Mouse (Mus musculus) urinary bladder, postnatal 14 days (tissue): ENCODE measurements around the gene Pcnx.

Experiments
- DNase-seq: peaks from one replicate; pipeline ENCODE4 v3.0.0; 2021; ENCODE audit warnings: low spot score

Pcnx gene

DNA sequence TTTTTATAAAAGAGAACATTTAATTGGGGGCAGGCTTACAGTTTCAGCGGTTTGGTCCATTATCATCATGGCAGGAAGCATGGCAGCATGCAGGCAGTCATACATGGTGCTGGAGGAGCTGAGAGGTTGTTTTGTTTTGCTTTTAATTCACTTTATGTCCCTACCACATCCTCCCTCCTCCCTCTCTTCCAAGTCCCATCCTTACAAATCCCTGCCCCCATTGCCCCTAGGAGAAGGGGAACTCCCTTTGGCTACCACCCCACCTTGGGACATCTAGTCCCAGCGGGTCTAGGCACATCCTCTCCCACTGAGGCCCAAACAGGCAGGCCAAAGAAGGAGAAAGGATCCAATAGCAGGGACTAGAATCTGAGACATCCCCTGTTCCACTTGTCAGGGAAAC lies 44.6 kb downstream of the Pcnx start:
- no peak for DNase-seq

DNA sequence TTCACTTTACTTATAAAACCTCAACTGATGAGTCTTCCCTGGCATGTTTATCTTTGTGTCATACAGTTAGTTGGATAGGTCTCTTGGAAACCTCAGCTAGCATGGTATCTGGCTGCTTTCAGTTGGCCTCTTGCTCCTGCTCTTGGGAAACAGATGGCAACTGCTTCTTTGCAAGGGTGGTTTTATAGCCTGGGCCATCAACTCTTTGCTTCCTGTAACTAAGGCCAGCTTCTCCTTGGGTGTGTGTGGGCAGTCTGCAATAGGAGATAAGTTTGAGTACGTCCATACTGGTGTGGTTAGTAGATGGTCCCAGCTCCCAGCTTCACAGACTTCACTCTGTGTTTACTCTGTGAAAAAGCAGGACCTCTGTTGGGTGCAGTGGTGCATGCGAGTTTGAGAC lies 46.0 kb downstream of the Pcnx start:
- no peak for DNase-seq

DNA sequence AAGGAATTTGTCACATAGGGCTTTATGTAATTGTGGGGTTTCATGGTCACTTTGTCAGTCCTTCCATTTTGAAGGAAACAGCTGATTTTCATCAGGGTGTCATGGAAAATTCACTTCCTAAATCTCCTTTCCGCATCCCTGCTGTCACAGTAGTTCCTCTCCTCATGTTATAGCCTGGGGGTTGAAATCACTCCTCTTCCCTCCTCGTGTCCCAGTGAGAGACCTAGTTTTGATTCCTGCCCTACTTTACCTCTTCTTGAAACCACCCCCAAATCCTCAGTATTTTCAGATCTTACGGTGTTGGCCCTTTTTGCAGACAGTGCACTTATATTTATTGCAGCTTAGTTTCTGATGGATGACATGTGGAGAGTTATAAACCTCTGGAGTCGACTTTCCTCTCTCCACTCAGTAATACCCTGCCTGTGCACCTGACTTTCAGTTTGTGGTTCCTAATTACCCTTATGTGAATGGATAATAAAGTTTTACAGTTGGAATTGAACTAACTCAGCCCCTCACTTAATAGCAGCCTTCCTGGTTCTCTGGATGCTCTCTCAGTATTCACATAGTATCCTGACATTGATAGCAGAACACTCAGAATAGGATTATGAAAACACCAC lies 48.0 kb downstream of the Pcnx start:
- DNase-seq = no peak

DNA sequence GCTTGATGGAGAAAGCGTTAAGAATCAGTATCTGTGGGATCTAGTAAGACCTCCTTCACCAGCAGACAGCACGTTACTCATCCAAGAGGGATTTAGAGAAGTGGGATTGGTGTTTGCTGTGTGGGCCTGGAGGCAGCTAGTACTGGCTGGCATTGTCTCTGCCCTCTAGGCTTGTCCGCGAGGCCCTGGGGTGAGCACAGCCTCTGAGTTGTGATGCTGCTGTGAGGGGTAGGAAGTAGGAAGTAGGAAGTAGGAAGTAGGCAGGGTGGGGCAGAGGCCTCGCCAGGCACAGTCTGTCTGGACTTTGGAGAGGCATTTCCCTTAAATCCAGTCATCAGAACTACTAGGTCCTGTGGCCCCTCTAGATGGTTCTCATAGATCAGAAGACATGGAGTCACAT lies 50.6 kb downstream of the Pcnx start:
- no peak for DNase-seq

DNA sequence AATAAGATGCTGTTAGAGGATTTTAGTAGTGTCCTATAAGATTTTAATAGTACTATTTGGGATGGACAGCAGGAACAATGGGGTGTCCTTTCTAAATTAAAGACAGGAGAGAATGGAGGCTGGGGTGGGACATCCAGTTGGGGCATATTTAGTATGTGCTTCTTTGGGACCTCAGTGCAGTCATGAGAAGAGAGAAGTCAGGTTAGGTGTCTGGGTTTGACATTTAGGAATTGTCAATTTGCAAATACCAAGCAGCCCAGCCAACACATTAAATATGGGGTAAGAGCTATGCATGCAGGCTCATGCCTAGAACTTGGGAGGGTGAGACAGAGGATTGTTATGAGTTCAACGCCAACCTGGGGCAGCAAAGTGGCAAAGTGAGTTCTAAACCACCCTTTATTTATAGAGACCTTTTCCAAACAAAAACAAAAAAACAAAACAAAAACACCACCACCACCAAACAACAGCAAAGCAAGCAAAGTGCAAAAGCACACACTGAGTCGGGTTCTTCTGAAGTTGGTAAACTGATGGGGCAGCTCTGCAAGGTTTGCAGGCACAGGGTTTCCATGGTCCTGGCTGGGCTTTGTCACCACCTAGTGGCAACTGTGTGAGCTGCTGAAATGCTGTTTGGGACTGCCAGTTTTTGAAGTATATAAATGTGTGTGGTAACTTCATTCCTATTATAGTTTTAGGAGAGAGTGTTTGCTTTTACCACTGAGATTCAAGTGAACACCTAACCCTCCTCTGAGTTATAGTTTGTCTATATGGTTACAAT lies 55.5 kb downstream of the Pcnx start:
- DNase-seq = peak; percentile 69

DNA sequence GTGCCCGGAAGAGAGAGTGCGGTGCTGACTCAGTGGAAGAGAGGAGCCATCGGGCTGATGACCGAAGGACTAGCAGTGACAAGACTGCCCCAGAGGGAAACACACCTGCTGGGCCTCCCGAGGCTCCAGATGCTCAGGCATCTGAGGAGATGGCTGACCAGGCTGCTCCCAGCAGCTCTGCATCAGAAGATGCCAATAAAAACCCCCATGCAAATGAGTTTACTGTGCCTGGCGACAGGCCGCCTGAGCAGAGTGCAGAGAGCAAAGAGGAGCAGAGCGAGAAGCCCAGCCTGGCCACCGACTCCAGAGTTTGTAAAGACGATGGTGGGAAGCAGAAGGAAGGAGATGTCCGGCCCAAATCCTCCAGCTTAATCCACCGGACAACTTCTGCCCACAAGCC lies 58.5 kb downstream of the Pcnx start:
- DNase-seq = no peak

DNA sequence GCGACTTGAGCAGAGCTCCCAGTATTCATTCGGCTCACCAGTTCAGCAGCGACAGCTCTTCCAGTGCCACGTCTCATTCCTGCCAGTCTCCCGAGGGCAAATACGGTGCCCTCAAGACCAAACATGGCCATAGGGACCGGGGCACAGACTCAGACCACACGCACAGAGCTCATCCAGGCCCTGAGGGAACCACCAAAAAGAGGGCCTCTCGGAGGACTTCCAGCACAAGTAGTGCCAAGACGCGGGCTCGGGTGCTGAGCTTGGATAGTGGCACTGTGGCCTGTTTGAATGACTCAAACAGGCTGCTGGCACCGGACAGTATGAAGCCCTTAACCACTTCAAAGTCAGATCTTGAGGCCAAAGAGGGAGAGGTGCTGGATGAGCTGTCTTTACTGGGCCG lies 59.1 kb downstream of the Pcnx start:
- DNase-seq = no peak

DNA sequence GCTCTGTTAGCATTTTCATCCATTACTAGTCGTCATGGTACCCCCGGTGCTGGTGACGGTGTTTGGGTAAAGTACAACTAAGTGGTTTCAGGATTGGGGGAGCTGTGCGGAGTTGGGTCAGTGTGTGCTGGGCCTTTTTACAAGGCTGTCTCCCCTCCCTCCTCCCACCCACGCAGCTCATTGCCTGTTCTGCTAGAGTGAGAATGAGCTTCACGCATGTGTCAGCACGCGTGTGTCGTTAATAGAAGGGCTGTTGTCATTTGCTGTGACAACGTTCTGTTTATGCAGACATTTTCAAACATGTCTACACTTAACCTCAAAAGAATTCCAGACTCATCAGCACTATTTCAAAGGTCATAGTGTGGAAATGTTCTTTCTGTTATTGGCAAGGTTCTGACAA lies 60.2 kb downstream of the Pcnx start:
- DNase-seq = no peak

DNA sequence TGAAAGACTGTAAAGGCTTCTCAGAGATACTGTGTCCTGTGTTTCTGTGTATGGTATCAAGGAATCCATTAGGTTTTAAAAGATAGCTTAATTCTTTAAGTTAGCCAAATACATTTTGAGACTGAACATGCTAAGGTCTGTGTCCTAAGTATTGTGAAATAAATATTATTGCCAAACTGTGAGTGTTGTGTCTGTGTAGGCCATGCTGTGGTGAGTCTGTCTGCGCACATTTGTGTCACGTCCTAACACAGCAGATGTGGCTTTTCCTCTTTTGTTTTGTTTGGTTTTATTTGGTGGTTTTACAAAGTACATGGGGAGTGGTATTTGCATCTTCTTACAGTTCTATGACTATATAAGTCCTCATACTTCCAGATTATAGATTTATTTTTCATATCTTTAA lies 60.8 kb downstream of the Pcnx start:
- no peak for DNase-seq

DNA sequence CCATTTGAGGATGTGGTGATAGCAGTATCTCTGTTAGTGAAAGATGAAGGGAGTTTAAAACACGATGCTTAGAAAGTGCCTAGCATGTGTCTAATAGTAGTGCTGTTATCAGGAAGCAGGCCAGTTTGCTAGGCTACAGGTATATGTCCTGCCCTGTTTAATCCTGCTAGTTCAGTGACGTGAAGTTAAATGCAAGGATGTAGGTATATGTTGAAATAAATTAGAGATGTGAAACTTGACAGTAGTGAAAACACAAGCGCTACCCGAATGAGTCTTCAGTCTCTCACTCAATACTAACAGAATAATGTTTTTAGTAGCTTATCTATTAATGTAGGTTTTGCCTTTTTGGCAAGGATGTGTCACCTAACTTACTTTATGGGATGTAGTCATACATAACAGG lies 62.0 kb downstream of the Pcnx start:
- no peak for DNase-seq

DNA sequence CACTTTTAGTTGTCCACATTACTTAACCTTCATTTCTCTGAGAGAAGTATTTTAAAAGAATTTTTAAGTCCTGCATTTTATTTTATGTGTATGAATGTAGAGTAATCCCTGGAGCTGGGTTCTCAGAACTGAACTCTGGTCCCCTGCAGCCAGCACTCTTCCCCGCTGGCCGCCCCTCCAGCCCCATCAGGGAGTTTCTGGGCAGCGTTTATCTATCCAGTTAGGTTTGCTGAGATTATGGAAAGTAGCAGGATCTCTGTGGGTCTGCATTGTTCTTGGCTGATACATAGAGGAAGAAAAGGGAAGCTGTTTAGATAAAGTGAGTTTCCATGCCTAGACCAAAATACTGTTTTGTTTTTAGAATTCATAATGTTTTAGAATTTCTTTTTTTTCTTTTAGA lies 63.0 kb downstream of the Pcnx start:
- DNase-seq = no peak

DNA sequence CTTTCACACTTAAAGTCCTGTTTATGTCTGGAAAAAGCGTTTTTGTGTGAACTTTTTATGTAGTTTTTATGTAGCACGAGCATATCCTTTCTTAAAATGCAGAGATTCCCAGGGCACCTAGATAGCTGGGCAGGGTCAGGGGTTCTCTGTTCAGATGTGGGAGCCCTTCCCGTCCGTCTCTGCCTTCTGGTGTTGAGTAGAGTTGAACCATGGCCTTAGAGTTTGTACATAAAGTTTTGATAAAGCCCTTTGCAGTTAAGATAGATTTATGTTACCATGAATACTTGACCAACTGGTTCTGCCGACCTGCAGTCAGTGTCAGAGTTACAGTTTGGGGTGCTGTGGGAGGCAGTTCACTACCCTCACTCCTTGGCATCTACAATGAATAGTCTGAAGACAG lies 67.3 kb downstream of the Pcnx start:
- DNase-seq = no peak

DNA sequence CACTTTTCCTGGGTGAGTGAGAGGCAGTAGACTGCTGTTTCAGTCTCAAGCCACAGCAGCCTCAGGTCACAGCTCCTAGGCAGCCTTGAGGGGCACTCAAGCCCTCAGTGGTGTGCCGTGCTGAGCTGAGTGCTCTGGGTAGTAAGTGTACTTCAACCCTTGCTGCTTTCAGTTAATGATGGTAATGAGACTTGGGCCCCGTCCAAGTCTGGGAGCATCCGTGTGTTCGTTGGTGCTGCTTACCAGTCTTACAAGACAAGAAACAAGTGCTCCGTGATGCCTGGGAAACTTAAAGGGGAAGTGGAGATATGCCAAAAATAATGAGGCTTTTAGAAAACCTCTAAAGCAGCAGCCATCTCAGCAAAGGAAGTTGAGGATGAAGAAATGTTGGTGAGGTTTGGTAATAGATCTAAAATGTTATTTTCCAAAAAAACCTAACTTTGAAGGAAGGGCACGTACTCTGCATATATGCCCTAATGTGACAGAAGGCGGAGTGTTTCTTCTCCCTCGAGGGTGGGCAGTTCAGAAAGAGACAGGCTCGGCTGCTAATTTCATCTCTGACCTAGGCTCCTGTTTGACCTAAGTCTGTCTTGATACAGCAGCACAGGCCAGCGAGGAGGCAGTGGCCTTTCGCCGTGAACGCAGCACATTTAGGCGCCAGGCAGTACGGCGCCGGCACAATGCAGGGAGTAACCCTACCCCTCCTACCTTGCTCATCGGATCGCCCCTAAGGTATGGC lies 68.0 kb downstream of the Pcnx start:
- DNase-seq = no peak

DNA sequence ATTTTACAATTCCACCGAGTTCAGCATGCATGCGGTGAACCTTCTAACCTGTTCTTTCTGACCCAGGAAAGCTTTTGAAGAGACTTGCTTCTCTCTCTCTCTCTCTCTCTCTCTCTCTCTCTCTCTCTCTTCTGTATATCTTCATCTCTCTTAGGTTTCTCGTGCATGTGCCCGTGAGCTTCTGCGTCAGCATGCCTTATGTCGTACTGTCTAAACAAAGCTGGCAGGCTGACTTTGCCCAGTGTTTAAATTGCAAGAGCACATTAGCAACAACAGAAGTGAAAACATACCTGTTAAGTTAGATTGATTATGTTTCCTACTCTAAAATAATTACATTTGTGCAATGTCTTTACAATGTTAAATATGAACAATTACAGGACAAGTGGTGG lies 68.6 kb downstream of the Pcnx start:
- no peak for DNase-seq

DNA sequence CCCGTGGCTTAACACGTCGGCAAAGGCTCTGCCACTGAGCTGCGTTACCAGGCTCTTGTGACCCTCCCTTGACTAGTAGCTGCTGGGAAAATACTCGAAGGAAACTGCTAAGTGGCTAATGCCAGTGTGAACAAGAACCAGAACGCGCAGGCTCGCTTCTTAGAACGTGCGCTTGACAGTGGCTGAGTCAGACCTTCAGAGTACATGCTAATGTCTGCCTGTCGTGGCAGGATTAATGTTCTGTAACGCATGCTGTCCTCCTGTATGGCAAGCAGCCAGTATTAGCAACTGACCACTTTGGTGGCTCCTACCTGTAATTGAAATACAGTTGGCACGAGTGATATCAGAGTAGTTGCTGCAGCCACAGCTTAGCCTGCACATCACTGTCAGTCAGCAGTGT lies 72.2 kb downstream of the Pcnx start:
- DNase-seq = no peak

DNA sequence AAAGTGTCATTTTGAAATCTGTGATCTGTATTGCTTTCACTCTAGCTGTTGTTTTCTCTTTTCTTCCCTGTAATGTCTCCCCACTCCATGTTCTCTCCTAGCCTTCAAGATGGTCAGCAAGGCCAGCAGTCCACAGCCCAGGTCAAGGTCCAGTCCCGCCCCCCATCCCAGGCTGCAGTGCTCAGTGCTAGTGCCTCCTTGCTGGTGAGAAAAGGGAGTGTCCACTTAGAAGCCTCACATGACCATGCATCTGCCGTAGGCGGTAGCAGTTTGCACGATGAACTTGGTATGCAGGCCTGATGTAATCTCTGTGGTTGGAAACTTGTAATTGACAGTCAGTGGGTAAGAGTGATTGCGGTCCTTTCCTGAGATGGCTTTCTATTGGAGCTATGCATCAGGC lies 73.6 kb downstream of the Pcnx start:
- DNase-seq = no peak

DNA sequence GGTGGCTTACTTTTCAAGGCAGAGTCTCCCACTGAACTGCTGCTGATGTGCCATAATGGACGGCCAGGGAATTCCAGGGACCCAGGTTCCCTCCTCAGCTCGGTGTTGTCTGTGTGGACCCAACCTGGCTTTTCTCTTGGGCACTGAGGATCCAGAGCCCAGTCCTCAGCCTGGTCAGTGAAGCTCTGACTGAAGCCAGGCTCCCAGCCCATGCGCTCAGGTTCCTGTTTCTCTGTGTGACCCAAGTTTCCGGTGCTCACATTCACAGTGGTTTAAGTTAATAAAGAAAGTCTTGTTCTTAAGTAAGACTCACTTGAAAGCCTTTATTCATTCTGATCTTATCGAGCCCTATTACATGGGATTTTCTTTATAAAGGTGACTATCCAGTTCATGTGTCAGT lies 74.7 kb downstream of the Pcnx start:
- DNase-seq = no peak

DNA sequence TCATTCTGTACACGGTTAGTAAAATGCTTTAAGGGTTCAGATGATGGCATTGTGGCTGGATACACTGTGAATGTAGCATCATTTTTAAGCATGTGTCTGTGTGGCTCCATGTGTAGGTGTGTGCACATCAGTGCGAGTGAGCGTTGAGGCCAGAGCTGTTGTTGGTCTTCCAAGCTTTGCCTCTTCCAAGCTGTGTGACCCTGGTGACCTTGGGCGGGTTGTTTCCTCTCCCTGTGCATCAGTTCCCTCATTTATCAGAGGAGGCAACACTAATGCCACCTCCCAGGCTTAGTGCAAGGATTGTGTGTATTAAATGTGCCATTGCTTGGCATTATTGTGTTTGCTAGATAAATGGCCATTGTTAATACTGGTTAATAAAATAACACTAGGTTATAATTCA lies 76.2 kb downstream of the Pcnx start:
- DNase-seq = no peak

DNA sequence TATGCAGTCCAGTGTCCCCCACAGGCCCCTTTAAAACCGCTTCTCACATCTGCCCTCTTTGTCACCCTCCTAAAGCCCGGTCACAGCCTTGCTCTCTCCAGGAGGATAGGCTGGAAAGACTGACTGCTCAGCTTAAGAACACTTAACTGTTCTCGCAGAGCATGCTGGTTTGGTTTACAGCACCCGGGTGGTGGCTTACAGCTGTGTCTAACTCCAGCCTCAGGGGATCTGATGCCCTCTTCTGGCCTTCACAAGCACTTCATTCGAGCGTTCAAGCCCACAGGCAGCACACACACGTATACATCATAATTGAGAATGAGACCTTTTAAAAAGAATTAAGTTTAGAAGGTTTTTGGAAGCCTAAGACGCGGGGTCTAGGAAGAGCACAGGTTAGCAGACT lies 81.4 kb downstream of the Pcnx start:
- no peak for DNase-seq

DNA sequence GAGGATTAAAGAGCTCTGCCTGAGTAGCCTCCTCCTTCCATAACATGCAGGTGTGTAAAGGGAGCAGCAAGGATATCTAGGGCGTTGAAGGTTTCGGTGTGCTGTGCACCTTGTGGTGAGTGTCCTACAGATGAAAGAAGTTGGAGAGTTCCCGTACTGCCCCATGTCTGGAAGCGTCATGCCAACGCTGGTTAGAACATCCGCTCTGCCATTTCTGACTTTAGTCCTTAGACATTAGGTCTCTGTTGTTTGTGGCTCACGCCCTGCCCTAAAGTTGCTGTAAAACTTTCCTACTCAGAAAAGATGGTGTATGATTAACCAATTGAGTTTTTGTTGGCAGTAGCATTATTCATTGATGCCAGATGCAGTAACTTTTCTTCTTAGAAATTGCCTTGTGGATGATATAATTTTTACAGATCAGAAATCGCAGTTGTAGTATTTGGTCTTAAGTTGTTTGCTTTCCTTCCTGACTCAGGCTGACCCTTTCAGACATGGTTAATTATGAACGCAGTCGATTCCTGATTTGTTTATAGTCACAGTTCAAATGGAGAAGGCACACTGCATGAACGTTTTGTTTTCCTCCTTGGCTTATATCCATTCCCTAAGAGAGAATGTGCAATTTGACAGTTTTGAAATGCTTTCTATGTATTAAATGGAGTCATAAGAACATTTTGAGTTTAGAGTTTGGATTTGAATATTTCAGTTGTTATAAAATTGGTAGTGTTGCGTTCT lies 83.7 kb downstream of the Pcnx start:
- DNase-seq = no peak

DNA sequence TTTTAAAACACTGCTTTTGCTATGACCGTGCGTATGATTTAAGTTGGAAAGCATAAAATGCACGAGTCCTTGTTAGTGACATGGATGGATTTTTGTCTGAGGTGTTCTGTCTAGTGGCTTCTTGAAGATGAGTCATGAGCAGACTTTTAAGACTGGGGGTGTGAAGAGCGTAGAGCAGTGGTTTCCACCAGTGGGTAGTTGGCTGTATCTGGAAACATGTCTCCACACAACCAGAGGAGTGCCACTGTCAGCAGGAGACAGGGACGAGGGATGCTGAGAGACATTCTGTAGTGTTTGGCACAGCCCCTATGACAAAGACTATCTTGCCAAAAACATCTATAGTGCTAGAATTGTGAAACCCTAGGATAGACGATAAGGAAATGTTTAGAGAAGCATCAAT lies 89.2 kb downstream of the Pcnx start:
- no peak for DNase-seq

DNA sequence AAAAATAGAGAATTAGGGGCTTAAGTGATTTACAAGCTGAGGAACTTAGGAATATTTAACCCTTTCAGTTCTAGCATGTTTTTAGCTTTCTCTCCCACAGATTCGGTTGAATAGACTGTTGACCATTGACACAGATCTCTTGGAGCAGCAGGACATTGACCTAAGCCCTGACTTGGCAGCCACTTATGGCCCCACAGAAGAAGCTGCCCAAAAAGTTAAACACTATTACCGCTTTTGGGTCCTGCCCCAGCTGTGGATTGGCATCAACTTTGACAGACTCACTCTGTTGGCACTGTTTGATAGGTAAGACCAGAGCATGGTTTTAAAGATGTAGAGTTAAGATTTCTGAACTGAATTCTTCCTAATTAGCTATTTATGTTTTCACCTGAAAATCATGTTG lies 90.2 kb downstream of the Pcnx start:
- no peak for DNase-seq

DNA sequence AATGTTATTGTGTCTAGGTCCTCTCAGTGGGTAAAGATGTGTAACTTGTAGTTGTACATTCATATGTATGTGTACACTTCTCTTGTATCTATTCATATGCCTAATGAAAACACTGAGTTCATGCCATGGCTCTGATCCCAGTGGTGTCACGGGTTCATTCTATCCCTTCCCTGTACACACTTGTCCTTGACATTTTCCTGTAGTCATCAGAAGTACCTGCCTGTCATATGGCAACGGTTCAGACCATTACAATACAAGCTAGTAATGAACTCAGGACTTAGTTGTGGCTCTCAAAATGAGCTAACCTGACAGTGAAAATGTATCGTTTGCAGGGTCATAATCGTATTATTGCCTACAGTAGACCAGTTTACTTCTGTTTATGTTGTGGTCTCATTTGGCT lies 98.5 kb downstream of the Pcnx start:
- no peak for DNase-seq
